Mouse (Mus musculus): ENCODE data around the gene Wdr90.

GRCm38 (mm10) chr17:25868601-25869191 is 7.4 kb upstream of the Wdr90 start, which contains the start of gene Mcrip2:
- 0 out of 2 replicates have a peak, but pooled peaks have one; percentile 6 for TF ChIP-seq CTCF (IDR thresholded peaks at IDR 0.05; ENCODE audit: insufficient read depth, low read depth, low read length)
- peak; percentile 64 for TF ChIP-seq POLR2A (IDR thresholded peaks at IDR 0.05; ENCODE audit: insufficient read depth, low read depth, low read length)

All from olfactory bulb, adult 2 months (tissue).